Mouse (Mus musculus) WW6 (cell line): Measurements from ENCODE around the gene Tmem141.

Experiments
- DNase-seq: peaks from one replicate; pipeline ENCODE4 v3.0.0-alpha.2; 2013; ENCODE audit warnings: low read depth, low spot score

The Tmem141 gene

GRCm38 (mm10) chr2:25621229-25622200, at the start of gene Tmem141:
Tmem141 (minus strand) TSS chr2:25622005.
- DNase-seq, result peak; percentile 68

GRCm38 (mm10) chr2:25666516-25666915, 44.7 kb upstream of the Tmem141 start:
- no peak for DNase-seq

- no peak for DNase-seq
Measured at GRCm38 (mm10) chr2:25664125-25664524, 42.3 kb upstream of the Tmem141 start.

- no peak for DNase-seq
Measured at GRCm38 (mm10) chr2:25663511-25663910, 41.7 kb upstream of the Tmem141 start.

- no peak for DNase-seq
Measured at GRCm38 (mm10) chr2:25661245-25661970, 39.6 kb upstream of the Tmem141 start.

- DNase-seq, result no peak
Measured at GRCm38 (mm10) chr2:25660279-25660678, 38.5 kb upstream of the Tmem141 start.

GRCm38 (mm10) chr2:25657652-25658051, 35.8 kb upstream of the Tmem141 start, which contains the start of gene Lcn5:
Lcn5 (plus strand) TSS chr2:25657952.
- no peak for DNase-seq

DNA sequence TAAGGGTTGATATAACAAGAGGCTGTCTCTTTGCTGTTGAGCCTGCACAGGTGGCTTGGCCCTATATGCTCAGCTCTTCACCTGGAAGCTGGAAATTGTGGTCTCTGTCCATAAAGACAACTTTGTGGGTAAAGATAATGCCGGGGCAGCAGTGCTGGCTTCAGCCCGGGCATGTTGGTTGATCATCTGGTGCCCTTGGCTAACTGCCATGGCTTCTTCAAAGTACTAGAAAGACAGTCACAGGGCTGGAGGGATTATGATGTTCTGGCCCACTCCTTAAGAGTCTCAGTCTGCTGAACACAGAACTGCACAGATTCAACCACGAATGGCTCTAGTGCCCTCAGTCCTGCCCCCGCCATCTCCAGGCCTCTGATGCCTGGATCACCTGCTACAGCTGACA, 35.4 kb upstream of the Tmem141 start:
- DNase-seq, result no peak

DNA sequence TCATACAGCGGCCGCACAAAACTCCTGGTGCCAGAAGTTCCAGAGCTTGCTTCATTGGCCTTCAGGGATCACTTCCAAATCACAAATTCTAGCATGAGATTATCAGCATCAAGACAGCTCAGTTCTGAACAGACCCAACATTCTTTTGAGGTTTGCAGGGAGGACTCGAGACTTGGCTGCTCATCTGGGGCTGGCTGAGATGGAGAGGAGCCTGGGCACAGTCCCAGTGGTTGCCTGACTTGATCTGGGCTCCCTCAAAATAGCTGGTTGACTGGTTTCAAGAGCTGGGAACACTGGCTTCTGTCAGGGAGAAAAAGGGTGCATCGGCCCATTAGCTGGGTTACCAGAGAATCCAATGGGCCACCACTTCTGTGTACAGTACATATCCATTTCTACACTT, 34.9 kb upstream of the Tmem141 start:
- DNase-seq, result no peak

DNA sequence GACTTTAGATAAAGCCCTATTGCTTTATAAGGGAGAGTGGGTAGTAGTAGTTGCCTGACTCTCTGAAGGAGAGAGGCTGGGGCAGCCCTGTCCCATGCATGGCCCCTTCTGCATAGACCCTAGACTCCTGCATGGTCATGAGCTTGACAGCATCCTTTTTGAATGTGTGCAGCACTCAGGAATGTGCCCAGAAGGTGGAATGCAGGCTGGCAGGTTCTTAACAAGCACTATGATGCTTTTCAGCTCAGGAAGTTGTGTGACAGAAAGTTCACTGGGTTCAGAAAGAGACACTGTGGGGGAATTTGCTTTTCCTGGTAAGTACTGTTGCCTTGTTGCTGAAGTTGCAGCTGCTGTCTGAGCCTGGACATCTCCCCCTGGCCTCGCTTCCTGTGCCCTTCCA, 32.7 kb upstream of the Tmem141 start:
- DNase-seq, result no peak

GRCm38 (mm10) chr2:25652902-25653301, 31.1 kb upstream of the Tmem141 start, which contains the start of gene Lcn8:
Lcn8 (plus strand) TSS chr2:25653120.
- no peak for DNase-seq

DNA sequence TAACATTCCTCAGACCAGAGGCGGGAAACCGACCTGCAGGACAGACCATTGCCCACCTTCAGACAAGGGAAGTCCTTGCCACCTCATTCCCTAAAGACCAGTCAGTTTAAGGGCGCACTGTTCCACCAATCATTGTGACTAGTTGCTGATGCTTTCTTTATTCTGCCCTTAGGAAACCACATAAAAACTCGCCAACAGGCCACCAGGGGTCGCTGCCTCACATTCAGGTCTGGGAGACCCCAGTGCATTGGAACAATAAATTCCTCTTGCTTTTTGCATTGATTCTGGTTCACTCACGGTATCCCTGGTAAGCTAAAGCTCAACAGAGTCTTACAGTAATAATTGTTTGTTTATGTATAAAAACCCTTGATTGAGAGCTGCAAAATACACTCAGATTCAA, 18.1 kb upstream of the Tmem141 start:
- peak; percentile 18 for DNase-seq

DNA sequence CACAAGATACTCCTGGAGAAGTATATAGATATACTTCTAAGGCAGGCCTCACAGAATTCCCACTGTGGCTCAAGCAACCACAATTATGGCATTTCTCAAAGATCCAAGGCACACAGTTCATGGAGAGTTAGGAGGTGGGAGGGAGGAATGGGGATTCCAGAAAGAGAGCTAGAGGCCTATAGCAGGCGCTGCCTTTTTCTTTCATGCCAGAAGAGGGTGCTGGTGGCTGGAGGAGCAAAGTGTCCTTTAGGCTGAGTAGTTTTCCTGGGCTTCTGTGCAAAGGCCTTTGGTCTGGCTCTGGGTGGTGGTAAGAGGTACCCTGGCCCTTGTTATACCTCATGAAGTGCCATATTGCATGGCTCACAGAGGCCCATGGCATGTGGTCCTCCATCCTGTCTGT, 12.2 kb upstream of the Tmem141 start:
- DNase-seq, result no peak

GRCm38 (mm10) chr2:25633616-25634015, 11.8 kb upstream of the Tmem141 start:
- DNase-seq, result no peak

DNA sequence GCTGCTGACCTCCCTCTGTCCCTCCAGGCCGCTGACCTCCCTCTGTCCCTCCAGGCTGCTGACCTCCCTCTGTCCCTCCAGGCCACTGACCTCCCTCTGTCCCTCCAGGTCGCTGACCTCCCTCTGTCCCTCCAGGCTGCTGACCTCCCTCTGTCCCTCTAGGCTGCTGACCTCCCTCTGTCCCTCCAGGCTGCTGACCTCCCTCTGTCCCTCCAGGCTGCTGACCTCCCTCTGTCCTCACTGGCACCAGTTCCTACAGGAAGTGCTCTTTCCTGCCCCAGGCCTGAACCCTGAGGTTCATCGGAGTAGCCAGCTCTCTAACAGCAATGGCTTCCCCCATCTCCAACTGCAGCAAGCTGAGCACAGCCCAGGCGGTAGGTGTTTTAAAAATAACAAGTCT, 6.9 kb upstream of the Tmem141 start:
- no peak for DNase-seq

- no peak for DNase-seq
Measured at GRCm38 (mm10) chr2:25627811-25628210, 6.0 kb upstream of the Tmem141 start, which contains the start of gene Fcna. Fcna (minus strand) TSS chr2:25628030.

DNA sequence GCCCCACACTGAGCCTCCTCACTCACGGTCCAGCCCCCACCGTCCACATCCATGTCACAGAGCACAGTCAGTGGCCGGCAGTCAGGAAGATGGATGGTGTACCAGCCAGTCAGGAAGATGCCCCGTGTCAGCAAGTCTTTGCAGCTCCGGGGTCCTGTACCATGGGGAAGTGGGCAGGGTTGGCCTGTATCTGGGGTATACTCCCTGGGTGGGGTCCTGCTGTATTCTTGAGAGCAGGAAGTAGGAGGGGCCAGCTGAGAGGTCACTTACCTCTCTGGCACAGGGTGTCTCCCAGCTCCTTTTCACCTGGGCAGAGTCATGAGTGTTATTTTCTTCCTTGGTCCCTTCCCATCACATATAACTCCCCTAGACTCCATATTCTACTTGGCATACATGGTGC, 4.2 kb upstream of the Tmem141 start:
- no peak for DNase-seq

DNA sequence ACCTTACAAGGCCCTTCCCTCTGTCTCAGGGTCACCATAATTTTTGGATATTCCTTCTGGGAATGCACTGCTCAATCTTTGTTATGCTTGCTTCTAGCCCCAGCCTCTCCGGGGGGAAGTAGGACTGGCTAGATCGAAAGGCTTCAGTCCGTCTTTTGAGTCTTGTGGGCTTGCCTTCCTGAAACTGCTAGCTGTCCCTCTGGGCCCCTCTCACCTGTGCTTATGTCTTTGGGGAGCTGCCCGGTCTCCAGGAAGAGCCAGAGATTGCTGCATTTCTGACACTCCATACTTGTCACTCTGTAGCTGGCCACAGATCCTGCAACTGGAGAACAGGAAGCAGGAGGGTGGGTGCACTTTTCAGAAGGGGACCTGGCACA, 965 bp downstream of the Tmem141 start:
- DNase-seq, result no peak

- DNase-seq, result no peak
Measured at GRCm38 (mm10) chr2:25620386-25620785, 1.4 kb downstream of the Tmem141 start.

- no peak for DNase-seq
Measured at GRCm38 (mm10) chr2:25617578-25617977, 4.2 kb downstream of the Tmem141 start, which contains the start of gene Ccdc183. Ccdc183 (minus strand) TSS chr2:25617678.

DNA sequence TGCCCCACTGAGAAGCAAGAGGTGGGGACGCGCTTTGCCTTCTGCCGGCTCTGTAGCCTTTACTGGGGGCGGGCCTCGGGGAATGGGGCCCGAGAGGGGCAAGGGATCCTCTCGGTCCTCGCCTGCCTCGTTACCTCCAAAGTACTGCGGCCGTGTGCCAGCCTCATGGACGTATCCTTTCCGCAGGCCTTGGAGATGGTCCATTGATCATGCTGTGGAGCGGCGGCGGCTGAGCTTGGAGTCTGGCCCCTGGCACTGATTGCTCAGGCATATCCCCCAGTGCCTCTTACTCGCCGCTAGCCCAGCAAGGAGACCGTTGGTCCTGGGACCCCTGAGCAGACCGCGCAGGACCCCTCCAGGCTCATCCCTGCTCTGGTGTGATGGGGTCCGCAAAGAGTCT, 5.4 kb downstream of the Tmem141 start:
- DNase-seq, result no peak

DNA sequence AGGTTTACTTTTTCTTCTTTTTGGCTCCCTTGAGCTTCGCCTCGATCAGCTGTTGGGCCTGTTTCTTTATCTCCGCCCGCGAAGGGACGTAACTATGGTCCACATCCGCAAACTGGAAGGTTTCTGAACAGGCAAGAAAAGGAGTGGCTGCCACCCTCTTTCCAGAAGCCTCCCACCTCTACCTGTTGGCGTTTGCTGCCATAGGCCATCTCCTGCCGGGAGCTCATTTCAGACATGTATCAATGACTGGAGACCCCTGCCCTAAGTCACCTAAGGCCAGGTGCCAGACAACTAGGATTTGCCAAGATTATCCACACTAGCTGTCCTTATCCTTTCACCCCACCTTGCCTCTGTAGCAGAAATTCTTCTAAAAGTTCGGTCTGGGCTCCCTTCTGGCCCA, 13.1 kb downstream of the Tmem141 start:
- DNase-seq, result no peak
